Mouse (Mus musculus) G1E (cell line): Measurements from ENCODE around the gene Hspbp1.

Experiments used
- CTCF ChIP-seq: IDR thresholded peaks from 2 replicates; pipeline ENCODE4 v1.5.1; 2012; ENCODE audit warnings: low read depth, low read length, inconsistent platforms, mixed read lengths
- GATA1 ChIP-seq: IDR thresholded peaks from 2 replicates; pipeline ENCODE4 v1.6.1; 2012; ENCODE audit warnings: borderline replicate concordance, low read length, inconsistent platforms, mixed read lengths
- GATA2 ChIP-seq: IDR thresholded peaks from 2 replicates; pipeline ENCODE4 v1.6.1; 2012; ENCODE audit warnings: low read depth, low read length, inconsistent platforms, borderline replicate concordance
- POLR2AphosphoS5 ChIP-seq: IDR thresholded peaks from 2 replicates; pipeline ENCODE4 v1.6.1; 2012; ENCODE audit warnings: low read depth, low read length, inconsistent platforms; ENCODE audit not compliant: insufficient replicate concordance
- TAL1 ChIP-seq: conservative IDR thresholded peaks from 2 replicates; pipeline ENCODE4 v1.6.1; 2012; ENCODE audit warnings: low read depth, low read length, inconsistent platforms, mixed read lengths

- TF ChIP-seq CTCF (no peak), TAL1 (no peak), GATA1 (no peak), POLR2AphosphoS5 (no peak), GATA2 (no peak)
Measured at GRCm38 (mm10) chr7:4629586-4629985, 55.3 kb downstream of the Hspbp1 start.
